Mouse (Mus musculus) forebrain, embryonic 11.5 days (tissue): ENCODE results near the gene Slc25a19. TPM values are rescaled to one million over a fixed set of nuclear protein-coding genes. Genes with fewer than 3 reads are reported as not detected.

ENCODE experiments used
- ATAC-seq: fragments of 200-750 bp; cut with Nextera tagmentation; replicated peaks from 2 replicates; pipeline ENCODE4 v1.8.0; 2017; ENCODE audit warnings: moderate TSS enrichment; ENCODE audit not compliant: low FRiP score
- DNase-seq: peaks from one replicate; pipeline ENCODE4 v3.0.0-alpha.2; 2017; ENCODE audit warnings: low spot score
- H3K27ac ChIP-seq: fragments of 300-500 bp; sonication (generic); 2 replicates; pipeline ENCODE4 v1.5.1; 2014; ENCODE audit warnings: low read depth, low read length
- H3K27me3 ChIP-seq: fragments of 300-500 bp; sonication (generic); 2 replicates; pipeline ENCODE4 v1.6.1; 2014; ENCODE audit warnings: mild to moderate bottlenecking, low read length, mixed read lengths; ENCODE audit not compliant: control insufficient read depth, insufficient read depth
- H3K36me3 ChIP-seq: fragments of 300-500 bp; sonication (generic); 2 replicates; pipeline ENCODE4 v1.6.1; 2014; ENCODE audit warnings: mild to moderate bottlenecking, low read length, moderate library complexity, mixed read lengths; ENCODE audit not compliant: control insufficient read depth, insufficient read depth
- H3K4me1 ChIP-seq: fragments of 300-500 bp; sonication (generic); replicated peaks from 2 replicates; pipeline ENCODE4 v1.6.1; 2014; ENCODE audit warnings: low read length, mixed read lengths; ENCODE audit not compliant: control insufficient read depth, insufficient read depth
- H3K4me2 ChIP-seq: fragments of 300-500 bp; sonication (generic); 2 replicates; pipeline ENCODE4 v1.6.1; 2014; ENCODE audit warnings: low read depth, mild to moderate bottlenecking, low read length, moderate library complexity, mixed read lengths; ENCODE audit not compliant: severe bottlenecking
- H3K4me3 ChIP-seq: fragments of 300-500 bp; sonication (generic); 2 replicates; pipeline ENCODE4 v1.5.1; 2014; ENCODE audit warnings: low read depth, low read length
- H3K9ac ChIP-seq: fragments of 300-500 bp; sonication (generic); 2 replicates; pipeline ENCODE4 v1.6.1; 2014; ENCODE audit warnings: low read length
- H3K9me3 ChIP-seq: fragments of 300-500 bp; sonication (generic); 2 replicates; pipeline ENCODE4 v1.6.1; 2016; ENCODE audit warnings: low read length, mixed read lengths; ENCODE audit not compliant: control insufficient read depth
- WGBS: fragments of 180-500 bp; shearing (Covaris S2); extraction: QIAGEN DNeasy Blood & Tissue Kit; methylation state at CpG from one replicate; pipeline ENCODE4 v1.1.7; 2014; 5-methylcytosine and 5-hydroxymethylcytosine counted together
- polyA plus RNA-seq: library from polyadenylated mRNA; unstranded; fragments of >200 nt; fragmentation: Nextera tagmentation; extraction: Ambion mirVana; gene quantifications from 2 replicates; pipeline ENCODE4 v1.2.1, GENCODE M21; 2014

Slc25a19 gene
- polyA plus RNA-seq, 1 experiment from 2014 or later, result 26.4 TPM

- H3K9ac ChIP-seq, result no peak overlapping the region
- DNase-seq, result no peak
- 82% methylated on average over 5 of the region's 5 CpGs for WGBS
- no peak for ATAC-seq
- H3K9me3 ChIP-seq, result no peaks in the 10 kb centered on the region
- H3K36me3 ChIP-seq, result no peaks in the 10 kb centered on the region; the same call in 1 of the 2 replicates
- no peak overlapping the region for H3K27ac ChIP-seq
- no peak overlapping the region for H3K4me2 ChIP-seq
- no peaks in the 10 kb centered on the region for H3K27me3 ChIP-seq
- H3K4me3 ChIP-seq, result no peak overlapping the region
- no peaks in the 10 kb centered on the region for H3K4me1 ChIP-seq
These were observed 10.7 kb upstream of the Slc25a19 start for GRCm38 (mm10) chr11:115638498-115639409.

GRCm38 (mm10) chr11:115636960-115637359, 8.9 kb upstream of the Slc25a19 start:
- WGBS, result 89% methylated on average over 3 of the region's 3 CpGs
- Histone ChIP-seq H3K9me3 (no peaks in the 10 kb centered on the region), H3K36me3 (no peaks in the 10 kb centered on the region), H3K4me3 (no peak overlapping the region), H3K27me3 (no peaks in the 10 kb centered on the region), H3K4me2 (no peak overlapping the region), H3K9ac (no peak overlapping the region), H3K4me1 (no peaks in the 10 kb centered on the region), H3K27ac (no peak overlapping the region)
- no peak for ATAC-seq
- no peak for DNase-seq

- H3K27me3 ChIP-seq, result no peaks in the 10 kb centered on the region
These were observed 7.4 kb upstream of the Slc25a19 start for GRCm38 (mm10) chr11:115635484-115635883.

GRCm38 (mm10) chr11:115635041-115635440, 6.9 kb upstream of the Slc25a19 start:
- 86% methylated on average over 8 of the region's 8 CpGs for WGBS
- no peaks in the 10 kb centered on the region for H3K9me3 ChIP-seq
- H3K9ac ChIP-seq, result no peak overlapping the region

More at GRCm38 (mm10) chr11:115635484-115635883, 7.4 kb upstream of the Slc25a19 start:
- ATAC-seq, result no peak
- Histone ChIP-seq H3K4me3 (no peak overlapping the region), H3K9me3 (no peaks in the 10 kb centered on the region), H3K4me1 (no peaks in the 10 kb centered on the region), H3K36me3 (no peaks in the 10 kb centered on the region), H3K4me2 (no peak overlapping the region), H3K9ac (no peak overlapping the region), H3K27ac (no peak overlapping the region)
- no peak for DNase-seq
- WGBS, result 70% methylated on average over 8 of the region's 8 CpGs

GRCm38 (mm10) chr11:115634109-115634508, 6.0 kb upstream of the Slc25a19 start:
- Histone ChIP-seq H3K4me2 (no peak overlapping the region), H3K4me1 (no peaks in the 10 kb centered on the region), H3K27me3 (no peaks in the 10 kb centered on the region), H3K27ac (no peak overlapping the region), H3K36me3 (no peaks in the 10 kb centered on the region), H3K4me3 (no peak overlapping the region), H3K9ac (no peak overlapping the region), H3K9me3 (no peaks in the 10 kb centered on the region)
- ATAC-seq, result no peak
- DNase-seq, result no peak
- 67% methylated on average over 4 of the region's 4 CpGs for WGBS

More at GRCm38 (mm10) chr11:115635041-115635440, 6.9 kb upstream of the Slc25a19 start:
- ATAC-seq, result no peak
- Histone ChIP-seq H3K36me3 (no peaks in the 10 kb centered on the region), H3K4me1 (no peaks in the 10 kb centered on the region), H3K4me2 (no peak overlapping the region), H3K27ac (no peak overlapping the region), H3K27me3 (no peaks in the 10 kb centered on the region), H3K4me3 (no peak overlapping the region)
- DNase-seq, result peak; percentile 37

GRCm38 (mm10) chr11:115632862-115633261, 4.8 kb upstream of the Slc25a19 start:
- H3K4me2 ChIP-seq, result no peak overlapping the region
- H3K9me3 ChIP-seq, result no peaks in the 10 kb centered on the region
- ATAC-seq (no peak), DNase-seq (no peak)
- no peaks in the 10 kb centered on the region for H3K36me3 ChIP-seq
- no peaks in the 10 kb centered on the region for H3K4me1 ChIP-seq
- no peak overlapping the region for H3K27ac ChIP-seq
- no peak overlapping the region for H3K4me3 ChIP-seq
- no peak overlapping the region for H3K9ac ChIP-seq
- 87% methylated on average over 10 of the region's 10 CpGs for WGBS
- H3K27me3 ChIP-seq, result no peaks in the 10 kb centered on the region

- no peaks in the 10 kb centered on the region for H3K27me3 ChIP-seq
- no peak overlapping the region for H3K27ac ChIP-seq
- ATAC-seq, result no peak
- no peak overlapping the region for H3K4me2 ChIP-seq
- H3K9me3 ChIP-seq, result no peaks in the 10 kb centered on the region
- H3K4me1 ChIP-seq, result no peaks in the 10 kb centered on the region
- WGBS, result 80% methylated on average over 7 of the region's 7 CpGs
- H3K9ac ChIP-seq, result no peak overlapping the region
- no peaks in the 10 kb centered on the region for H3K36me3 ChIP-seq
- H3K4me3 ChIP-seq, result no peak overlapping the region
- no peak for DNase-seq
These were observed 4.2 kb upstream of the Slc25a19 start for GRCm38 (mm10) chr11:115632247-115632646.

GRCm38 (mm10) chr11:115631505-115631890, 3.4 kb upstream of the Slc25a19 start:
- H3K27me3 ChIP-seq, result no peaks in the 10 kb centered on the region
- WGBS, result 16% methylated on average over 3 of the region's 3 CpGs
- H3K4me1 ChIP-seq, result no peaks in the 10 kb centered on the region

More at GRCm38 (mm10) chr11:115631505-115631890, 3.4 kb upstream of the Slc25a19 start:
- Histone ChIP-seq H3K4me3 (no peak overlapping the region), H3K4me2 (no peak overlapping the region), H3K36me3 (no peaks in the 10 kb centered on the region), H3K27ac (no peak overlapping the region), H3K9ac (no peak overlapping the region), H3K9me3 (no peaks in the 10 kb centered on the region)
- DNase-seq (no peak), ATAC-seq (no peak)
